Mouse (Mus musculus) megakaryocyte, adult 5-6 weeks (primary cell): ENCODE measurements around the gene Gm5089. TPM values are rescaled to one million over a fixed set of nuclear protein-coding genes. Genes with fewer than 3 reads are reported as not detected.
A peak's percentile ranks its signal among the peaks of the same experiment; 100 is the strongest.

Experiments
- ATAC-seq: 2 replicates; pipeline ENCODE4 v1.8.0; 2016; ENCODE audit warnings: mild to moderate bottlenecking, inconsistent platforms; ENCODE audit not compliant: poor library complexity, severe bottlenecking
- total RNA-seq, 2 experiments: library from RNA; stranded (forward) in 1 of 2; stranded (reverse) in 1 of 2; fragments of 153-499, 151-499 nt in 1 of 2; fragments of 221-1000, 200-1000 nt in 1 of 2; gene quantifications; 2 replicates each; pipeline versions ENCODE4 v1.2.3 to v1.2.4; 2015 to 2017

Gene Gm5089
- total RNA-seq, 2 experiments from 2014 or later: not detected

GRCm38 (mm10) chr14:122390935-122391334 is 60.0 kb downstream of the Gm5089 start:
- peak; percentile 38; the same call in 1 of the 2 replicates for ATAC-seq

GRCm38 (mm10) chr14:122389684-122390370 is 61.1 kb downstream of the Gm5089 start:
- no peak for ATAC-seq

- ATAC-seq: no peak
Observed at GRCm38 (mm10) chr14:122388431-122389031, 62.4 kb downstream of the Gm5089 start.

- ATAC-seq: no peak
Observed at GRCm38 (mm10) chr14:122387781-122388180, 63.1 kb downstream of the Gm5089 start.

GRCm38 (mm10) chr14:122386281-122387130 is 64.4 kb downstream of the Gm5089 start:
- ATAC-seq: no peak

GRCm38 (mm10) chr14:122385758-122386157 is 65.2 kb downstream of the Gm5089 start:
- no peak for ATAC-seq

GRCm38 (mm10) chr14:122385238-122385534 is 65.7 kb downstream of the Gm5089 start:
- no peak for ATAC-seq

Other genes starting within 250 kb of the Gm5089 start
- not detected in 2 replicates for gene Zic5, start 14.6 kb upstream of the Gm5089 start, total RNA-seq (2015)
- gene Zic5, start 14.6 kb upstream of the Gm5089 start, total RNA-seq (2017): not detected in 2 replicates
- not detected in 2 replicates for gene Zic2, start 24.3 kb upstream of the Gm5089 start, total RNA-seq (2015)
- gene Zic2, start 24.3 kb upstream of the Gm5089 start, total RNA-seq (2017): not detected in 2 replicates
- gene Gm10837, start 39.5 kb upstream of the Gm5089 start, total RNA-seq (2015): not detected in 2 replicates
- not detected in 2 replicates for gene Gm10837, start 39.5 kb upstream of the Gm5089 start, total RNA-seq (2017)
- gene Pcca, start 83.2 kb upstream of the Gm5089 start, total RNA-seq (2015): 25.3 and 27.3 TPM in 2 replicates
- gene Pcca, start 83.2 kb upstream of the Gm5089 start, total RNA-seq (2017): 22.8 and 25.4 TPM in 2 replicates